Mouse (Mus musculus) layer of hippocampus, postnatal 36 days (tissue): ENCODE measurements around the gene Fem1b. TPM values are rescaled to one million over a fixed set of nuclear protein-coding genes. Genes with fewer than 3 reads are reported as not detected.

ENCODE experiments used
- DNase-seq, 2 experiments: peaks; one replicate each; pipeline ENCODE4 v3.0.0; 2022
- total RNA-seq, 2 experiments: library from RNA; stranded (reverse); gene quantifications; 2 replicates each; pipeline ENCODE4 v1.2.3; 2021

Gene Fem1b
- total RNA-seq, 2 experiments from 2014 or later: 98.4 to 102 TPM

DNA sequence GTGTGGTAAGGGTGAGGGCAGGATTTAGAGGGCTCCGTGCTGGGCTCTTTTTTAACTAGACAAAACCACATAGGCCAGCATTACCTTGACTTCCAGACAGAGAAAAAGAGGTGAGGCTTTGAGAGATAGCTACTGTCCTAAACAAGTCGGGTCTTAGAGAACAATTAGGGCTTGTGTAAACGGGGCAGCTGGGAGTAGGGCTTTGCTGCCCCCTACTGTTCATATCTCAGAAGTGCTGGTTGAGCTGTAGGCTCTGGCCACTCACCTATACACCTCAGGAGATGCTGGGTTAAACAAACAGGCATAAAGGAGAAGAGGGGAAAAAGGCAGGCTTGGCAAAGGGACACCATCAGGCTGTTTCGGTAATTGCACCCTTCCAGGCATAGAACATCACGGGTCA lies 34.3 kb downstream of the Fem1b start:
- DNase-seq: peak; percentile 56 to 67

GRCm38 (mm10) chr9:62775464-62775863 lies 36.3 kb downstream of the Fem1b start:
- no peak for DNase-seq

- DNase-seq: no peak
Measured at GRCm38 (mm10) chr9:62772746-62773145, 39.0 kb downstream of the Fem1b start.

DNA sequence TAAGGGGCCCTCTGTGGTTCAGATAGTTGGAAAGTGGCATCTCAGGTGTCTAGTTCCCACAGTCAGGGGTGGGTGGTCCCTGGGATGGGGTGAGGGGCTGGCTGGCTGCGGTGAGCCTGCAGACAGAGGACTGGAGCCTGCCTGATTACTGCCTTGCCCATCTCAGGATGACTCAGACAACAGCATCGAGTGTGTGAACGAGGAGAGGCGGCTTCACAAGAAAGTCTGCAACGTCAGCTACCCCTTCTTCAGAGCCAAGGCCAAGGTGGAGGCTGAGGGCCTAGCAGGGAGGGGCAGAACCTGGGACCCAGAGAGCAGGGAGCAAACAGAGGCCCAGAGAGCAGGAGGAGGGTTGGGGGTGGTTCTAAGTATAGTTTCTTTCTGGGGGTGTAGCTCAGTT lies 43.4 kb downstream of the Fem1b start:
- DNase-seq: no peak

DNA sequence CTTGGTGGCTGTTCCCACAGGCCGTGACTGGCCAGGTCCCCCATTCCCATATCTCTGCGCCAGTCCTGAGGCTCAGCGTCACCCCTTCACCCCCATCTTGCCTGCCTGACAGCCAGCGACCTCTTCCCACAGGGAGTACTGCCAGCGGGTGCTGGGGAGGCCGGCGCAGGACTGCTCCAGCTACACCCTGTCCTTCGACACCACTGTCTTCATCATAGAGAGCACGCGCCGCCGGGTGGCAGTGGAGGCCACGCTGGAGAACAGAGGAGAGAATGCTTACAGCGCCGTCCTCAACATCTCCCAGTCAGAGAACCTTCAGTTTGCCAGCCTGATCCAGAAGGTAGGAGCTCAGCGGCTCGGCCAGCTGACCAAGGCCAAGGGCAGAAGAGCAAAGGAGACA lies 44.3 kb downstream of the Fem1b start:
- DNase-seq: no peak

- peak; percentile 38 to 47 for DNase-seq
Measured at GRCm38 (mm10) chr9:62765346-62765745, 46.4 kb downstream of the Fem1b start.

DNA sequence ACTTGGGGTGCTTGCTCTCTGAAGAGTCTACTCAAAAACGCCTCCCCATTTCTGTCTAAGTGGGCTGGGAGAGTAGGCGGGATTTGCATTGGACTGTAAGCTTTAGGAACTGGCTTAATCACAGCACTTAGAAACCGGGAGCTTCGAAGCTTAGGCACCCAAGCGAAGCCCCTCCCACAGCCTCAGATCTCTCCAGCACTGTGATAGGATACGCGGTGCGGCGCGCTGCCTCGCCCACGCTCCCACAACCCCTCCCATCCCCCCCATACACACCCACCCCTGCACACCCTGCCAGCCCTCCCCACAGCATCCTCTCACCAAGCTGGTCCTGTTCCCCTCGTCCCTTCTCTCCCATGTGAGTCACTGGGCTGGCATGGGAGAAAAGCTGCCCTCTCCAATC lies 48.3 kb downstream of the Fem1b start:
- DNase-seq: peak; percentile 49 to 59

DNA sequence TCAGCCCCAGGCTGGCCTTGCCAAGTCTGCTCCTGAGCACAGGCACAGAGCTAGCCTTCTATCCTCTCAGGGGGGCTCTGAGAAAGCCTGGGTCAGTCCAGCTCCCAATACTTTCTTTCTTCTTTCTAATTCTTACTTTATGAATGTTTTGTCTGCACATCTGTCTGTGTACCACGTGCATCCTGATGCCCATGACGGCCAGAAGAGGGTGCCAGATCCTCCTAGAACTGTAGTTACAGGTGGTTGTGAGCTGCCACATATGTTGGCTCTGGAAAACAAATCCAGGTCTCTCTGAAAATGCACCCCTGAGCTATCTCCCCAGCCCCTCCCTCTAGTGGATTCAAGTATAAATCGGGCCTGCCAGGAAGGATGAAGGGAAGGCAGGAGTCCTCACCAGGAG lies 52.1 kb downstream of the Fem1b start:
- no peak for DNase-seq

DNA sequence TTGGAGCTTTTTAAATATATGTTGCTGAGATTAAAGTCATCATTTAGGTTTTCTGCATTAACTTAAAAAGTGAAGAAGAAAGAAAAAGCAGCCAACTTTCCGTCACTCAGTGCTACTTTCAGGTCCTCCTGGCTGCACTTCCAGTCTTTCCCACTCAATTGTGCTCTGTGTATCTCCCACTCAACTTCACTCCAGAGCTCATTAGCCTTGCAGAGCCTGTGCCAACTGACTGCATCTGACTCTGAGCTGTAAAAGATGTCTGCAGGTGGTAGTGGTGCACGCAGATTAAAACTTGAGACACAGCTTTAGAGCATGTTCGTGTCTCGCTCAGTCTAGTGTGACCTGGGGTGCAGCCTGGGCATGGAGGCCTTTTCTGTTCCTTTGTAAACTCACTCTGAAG lies 53.4 kb downstream of the Fem1b start:
- peak; percentile 47 to 55 for DNase-seq

DNA sequence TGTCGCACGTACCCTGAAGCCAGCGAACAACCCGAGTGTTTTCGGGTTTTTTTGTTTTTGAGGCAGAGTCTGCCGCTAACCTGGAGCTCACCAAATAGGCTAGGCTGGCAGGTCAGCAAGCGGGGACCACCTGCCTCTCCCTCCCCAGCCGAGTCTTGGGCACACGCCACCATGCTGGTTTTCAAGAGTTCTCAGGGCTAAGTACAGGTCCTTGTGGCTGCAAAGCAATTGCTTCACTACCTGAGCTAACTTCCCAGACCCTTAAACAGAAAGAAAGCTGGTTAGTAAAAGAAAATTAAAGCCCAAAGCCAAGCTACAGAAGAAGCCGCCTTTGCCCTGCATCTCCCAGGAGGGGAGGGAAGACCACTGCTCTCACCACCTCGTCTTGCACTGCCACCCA lies 61.4 kb downstream of the Fem1b start:
- no peak for DNase-seq

DNA sequence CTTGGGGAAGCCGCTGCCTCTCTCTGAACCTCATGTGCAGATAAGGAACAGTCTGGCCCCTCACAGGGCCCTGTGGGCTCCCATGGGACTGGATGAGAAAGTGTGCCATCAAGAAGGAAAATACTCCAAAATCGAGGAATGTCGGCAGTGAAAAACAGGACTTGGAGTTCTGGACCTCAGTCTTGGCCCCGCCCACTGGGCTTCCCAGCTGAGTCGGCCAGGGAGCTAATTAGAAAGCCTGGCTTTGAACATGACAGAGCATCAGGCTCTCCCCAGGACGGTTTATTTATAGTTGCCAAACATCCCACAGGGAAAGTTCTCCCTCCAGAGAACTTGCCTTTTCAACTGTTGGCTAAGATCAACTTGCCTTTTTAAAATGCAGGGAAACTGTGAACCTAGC lies 62.1 kb downstream of the Fem1b start:
- DNase-seq: no peak

DNA sequence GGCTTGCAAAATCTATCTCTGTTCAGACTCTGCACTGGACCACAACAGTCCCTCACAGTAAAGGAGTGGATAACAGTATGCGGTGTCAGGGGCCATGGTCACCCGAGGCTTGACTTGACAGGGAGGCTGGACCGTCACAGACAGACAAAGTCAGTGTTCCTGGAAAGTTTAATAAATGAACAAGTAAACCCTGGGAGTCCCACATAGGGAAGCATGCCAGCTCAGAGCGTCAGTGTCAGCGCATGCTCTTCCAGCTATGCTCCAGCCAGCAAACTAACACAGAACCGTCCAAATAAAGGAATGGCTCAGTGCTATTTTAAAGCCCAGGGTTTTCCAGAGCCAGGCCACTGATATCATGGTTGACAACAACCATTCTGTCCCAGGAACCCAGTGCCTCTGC lies 65.1 kb downstream of the Fem1b start:
- no peak for DNase-seq

DNA sequence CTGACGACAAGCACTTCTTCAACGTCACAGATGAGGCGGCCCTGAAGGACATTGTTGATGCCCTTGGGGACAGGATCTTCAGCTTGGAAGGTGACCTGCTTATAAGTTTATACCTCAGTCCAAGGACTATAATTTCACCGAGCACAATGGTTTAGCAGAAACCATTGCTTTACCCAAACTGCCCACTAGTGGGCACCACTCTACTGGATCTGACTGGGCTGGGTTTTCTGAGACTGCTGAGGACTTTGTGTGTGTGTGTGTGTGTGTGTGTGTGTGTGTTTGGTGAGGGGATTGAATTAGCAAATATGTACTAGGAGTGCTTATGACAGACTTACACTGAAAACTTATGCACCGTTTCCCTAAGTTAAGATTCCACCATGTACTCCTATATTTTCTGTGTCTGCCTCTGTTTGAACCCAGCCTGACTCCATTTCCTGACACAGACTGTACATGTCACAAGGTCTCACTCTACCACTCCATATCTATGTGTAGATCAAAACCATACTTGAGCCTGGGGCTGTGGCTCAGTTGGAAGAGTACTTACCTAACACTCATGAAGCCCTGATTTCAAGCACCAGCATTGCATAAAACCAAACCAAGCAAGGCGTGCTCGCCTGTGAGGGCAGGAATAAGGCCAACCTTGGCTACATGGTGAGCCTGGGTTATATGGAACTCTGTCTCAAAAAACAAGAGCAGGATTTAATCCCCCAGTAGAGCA lies 67.0 kb downstream of the Fem1b start:
- DNase-seq: no peak

Other genes starting within 250 kb of the Fem1b start
- gene Itga11, start 134.1 kb downstream of the Fem1b start, total RNA-seq: 1 to 10 TPM; 3.8 to 3.9 TPM
- 10 to 100 TPM in 1 of 2 experiments, 1 to 10 TPM in 1; 9.2 to 10.3 TPM for gene Cln6, start 26.9 kb upstream of the Fem1b start, total RNA-seq
- 1 to 10 TPM; 1.1 to 2.5 TPM for gene Calml4, start 46.1 kb upstream of the Fem1b start, total RNA-seq
- gene Pias1, start 176.0 kb upstream of the Fem1b start, total RNA-seq: 10 to 100 TPM; 63.6 to 70.2 TPM